ENCODE assay signal across 1 mouse cellular context in genomic region chr7:59228045-59228865, GRCm38 (mm10).
TF ChIP-seq lines count a peak whose summit lies in the region.

Gene Ube3a (plus strand): TSS chr7:59228750.

TF ChIP-seq in CH12.LX, 34 proteins besides CTCF, POLR2A, EP300 and RAD21 (continued from another document):
- TF ChIP-seq MYC (IDR thresholded peaks at IDR 0.05; ENCODE audit: low read depth, low read length) = peak; percentile 83
- TF ChIP-seq KAT2A (IDR thresholded peaks at IDR 0.05; ENCODE audit: insufficient replicate concordance, low read length) = 0 out of 2 replicates have a peak, but pooled peaks have one; percentile 13
- TF ChIP-seq MAX (IDR thresholded peaks at IDR 0.05; ENCODE audit: low read length) = peak; percentile 68
- TF ChIP-seq E2F4 (IDR thresholded peaks at IDR 0.05; ENCODE audit: insufficient replicate concordance, low read depth, low read length) = 0 out of 2 replicates have a peak, but pooled peaks have one; percentile 6
- peak; percentile 70 for TF ChIP-seq TBP (conservative IDR thresholded peaks at IDR 0.05; ENCODE audit: low read depth, low read length)
- TF ChIP-seq ZKSCAN1 (IDR thresholded peaks at IDR 0.05; ENCODE audit: borderline replicate concordance, low read depth, low read length) = no peak
- TF ChIP-seq HCFC1 (IDR thresholded peaks at IDR 0.05; ENCODE audit: low read depth, low read length) = peak; percentile 76
- TF ChIP-seq USF2 (conservative IDR thresholded peaks at IDR 0.05; ENCODE audit: low read depth, low read length) = no peak
- TF ChIP-seq POLR2AphosphoS2 (IDR thresholded peaks at IDR 0.05; ENCODE audit: low read depth, low read length) = peak; percentile 86; the same call in 1 of the 2 replicates
- no peak; the same call in 1 of the 2 replicates for TF ChIP-seq BHLHE40 (IDR thresholded peaks at IDR 0.05; ENCODE audit: low read depth, low read length)
- TF ChIP-seq NRF1 (IDR thresholded peaks at IDR 0.05; ENCODE audit: low read depth, low read length) = peak; percentile 98
- peak; percentile 27; the same call in 1 of the 2 replicates for TF ChIP-seq CHD1 (IDR thresholded peaks at IDR 0.05; ENCODE audit: low read depth, low read length)
